Mouse (Mus musculus) intestine, embryonic 14.5 days (tissue): ENCODE data around the gene Cdk17. TPM values are rescaled to one million over a fixed set of nuclear protein-coding genes. Genes with fewer than 3 reads are reported as not detected.
A peak's percentile ranks its signal among the peaks of the same experiment; 100 is the strongest.

Experiments
- ATAC-seq: fragments of 200-750 bp; cut with Nextera tagmentation; replicated peaks from 2 replicates; pipeline ENCODE4 v1.8.0; 2017; ENCODE audit warnings: low read depth, moderate number of reproducible peaks, moderate TSS enrichment, moderate library complexity; ENCODE audit not compliant: low FRiP score, low TSS enrichment
- DNase-seq: peaks from one replicate; pipeline ENCODE4 v3.0.0-alpha.2; 2018; ENCODE audit warnings: low spot score
- H3K27ac ChIP-seq: fragments of 300-500 bp; sonication (generic); 2 replicates; pipeline ENCODE4 v1.5.1; 2014; ENCODE audit warnings: low read depth, mild to moderate bottlenecking, control low read depth
- H3K27me3 ChIP-seq: fragments of 300-500 bp; sonication (generic); replicated peaks from 2 replicates; pipeline ENCODE4 v1.6.1; 2014; ENCODE audit warnings: low read length, control low read depth; ENCODE audit not compliant: control insufficient read depth, insufficient read depth
- H3K36me3 ChIP-seq: fragments of 300-500 bp; sonication (generic); 2 replicates; pipeline ENCODE4 v1.6.1; 2014; ENCODE audit warnings: low read length, control low read depth; ENCODE audit not compliant: control insufficient read depth, insufficient read depth
- H3K4me1 ChIP-seq: fragments of 300-500 bp; sonication (generic); replicated peaks from 2 replicates; pipeline ENCODE4 v1.6.1; 2014; ENCODE audit warnings: low read length, control low read depth, mixed read lengths; ENCODE audit not compliant: control insufficient read depth, insufficient read depth
- H3K4me2 ChIP-seq: fragments of 300-500 bp; sonication (generic); 2 replicates; pipeline ENCODE4 v1.6.1; 2014; ENCODE audit warnings: low read length
- H3K4me3 ChIP-seq: fragments of 300-500 bp; sonication (generic); 2 replicates; pipeline ENCODE4 v1.5.1; 2014; ENCODE audit warnings: low read depth, low read length, control low read depth, mixed read lengths
- H3K9ac ChIP-seq: fragments of 300-500 bp; sonication (generic); 2 replicates; pipeline ENCODE4 v1.6.1; 2014; ENCODE audit warnings: mild to moderate bottlenecking, low read length
- H3K9me3 ChIP-seq: fragments of 300-500 bp; sonication (generic); 2 replicates; pipeline ENCODE4 v1.6.1; 2016; ENCODE audit warnings: low read length, control low read depth; ENCODE audit not compliant: control insufficient read depth
- WGBS: fragments of 180-500 bp; shearing (Covaris S2); extraction: QIAGEN DNeasy Blood & Tissue Kit; methylation state at CpG from one replicate; pipeline ENCODE4 v1.1.7; 2014; 5-methylcytosine and 5-hydroxymethylcytosine counted together
- polyA plus RNA-seq: library from polyadenylated mRNA; unstranded; fragments of >200 nt; fragmentation: Nextera tagmentation; extraction: Ambion mirVana; gene quantifications from 2 replicates; pipeline ENCODE4 v1.2.1, GENCODE M21; 2014

Gene Cdk17
- polyA plus RNA-seq, 1 experiment from 2014 or later: 21.9 TPM

- Histone ChIP-seq H3K4me2 (no peak overlapping the region), H3K9me3 (no peaks in the 10 kb centered on the region), H3K27me3 (no peaks in the 10 kb centered on the region), H3K4me3 (no peak overlapping the region), H3K9ac (no peak overlapping the region), H3K4me1 (0 out of 2 replicates have a peak, but pooled peaks cover 4% of the 10 kb centered on the region), H3K27ac (no peak overlapping the region), H3K36me3 (peaks cover 71% of the 10 kb centered on the region)
- no peak for ATAC-seq
- WGBS: 73% methylated on average over 9 of the region's 9 CpGs
- peak; percentile 20 for DNase-seq
These were observed 78.6 kb downstream of the Cdk17 start for GRCm38 (mm10) chr10:93239201-93239806.

GRCm38 (mm10) chr10:93242208-93242607, 81.5 kb downstream of the Cdk17 start:
- Histone ChIP-seq H3K27ac (no peak overlapping the region), H3K4me3 (no peak overlapping the region), H3K9me3 (no peaks in the 10 kb centered on the region), H3K4me2 (no peak overlapping the region), H3K9ac (no peak overlapping the region), H3K36me3 (peaks cover 51% of the 10 kb centered on the region), H3K27me3 (no peaks in the 10 kb centered on the region), H3K4me1 (peaks cover 4% of the 10 kb centered on the region; the same call in 1 of the 2 replicates)
- DNase-seq: peak; percentile 48
- ATAC-seq: no peak
- 12% methylated on average over 3 of the region's 3 CpGs for WGBS

GRCm38 (mm10) chr10:93242861-93243260, 82.2 kb downstream of the Cdk17 start:
- Histone ChIP-seq H3K27ac (no peak overlapping the region), H3K4me3 (no peak overlapping the region), H3K9ac (no peak overlapping the region), H3K4me1 (peaks cover 11% of the 10 kb centered on the region), H3K27me3 (no peaks in the 10 kb centered on the region), H3K4me2 (no peak overlapping the region), H3K36me3 (peaks cover 53% of the 10 kb centered on the region), H3K9me3 (no peaks in the 10 kb centered on the region)
- 14% methylated on average over 5 of the region's 5 CpGs for WGBS
- DNase-seq (peak; percentile 46), ATAC-seq (no peak)

- Histone ChIP-seq H3K9me3 (no peaks in the 10 kb centered on the region), H3K36me3 (peaks cover 51% of the 10 kb centered on the region), H3K4me3 (no peak overlapping the region), H3K27me3 (no peaks in the 10 kb centered on the region), H3K4me2 (no peak overlapping the region), H3K27ac (no peak overlapping the region), H3K9ac (no peak overlapping the region), H3K4me1 (peaks cover 15% of the 10 kb centered on the region)
- DNase-seq (peak; percentile 43), ATAC-seq (no peak)
- 90% methylated on average over 10 of the region's 10 CpGs for WGBS
These were observed 83.6 kb downstream of the Cdk17 start for GRCm38 (mm10) chr10:93244209-93244705.

- 93% methylated on average over 7 of the region's 7 CpGs for WGBS
- Histone ChIP-seq H3K36me3 (peaks cover 42% of the 10 kb centered on the region), H3K27ac (no peak overlapping the region), H3K9ac (no peak overlapping the region), H3K27me3 (no peaks in the 10 kb centered on the region), H3K4me3 (no peak overlapping the region), H3K4me2 (no peak overlapping the region), H3K9me3 (no peaks in the 10 kb centered on the region), H3K4me1 (peaks cover 24% of the 10 kb centered on the region)
- ATAC-seq (no peak), DNase-seq (peak; percentile 48)
These were observed 85.7 kb downstream of the Cdk17 start for GRCm38 (mm10) chr10:93246185-93246920.

GRCm38 (mm10) chr10:93247422-93247821, 86.7 kb downstream of the Cdk17 start:
- Histone ChIP-seq H3K36me3 (peaks cover 36% of the 10 kb centered on the region), H3K4me3 (no peak overlapping the region), H3K27me3 (no peaks in the 10 kb centered on the region), H3K27ac (0 out of 2 replicates have a peak overlapping the region, but pooled peaks have one; percentile 2), H3K9ac (no peak overlapping the region), H3K4me1 (peaks cover 20% of the 10 kb centered on the region), H3K4me2 (no peak overlapping the region), H3K9me3 (no peaks in the 10 kb centered on the region)
- WGBS: 84% methylated on average over 12 of the region's 12 CpGs
- ATAC-seq (no peak), DNase-seq (peak; percentile 47)

GRCm38 (mm10) chr10:93247902-93248301, 87.2 kb downstream of the Cdk17 start:
- Histone ChIP-seq H3K36me3 (peaks cover 36% of the 10 kb centered on the region), H3K4me3 (no peak overlapping the region), H3K9ac (no peak overlapping the region), H3K4me2 (no peak overlapping the region), H3K4me1 (peaks cover 20% of the 10 kb centered on the region), H3K27me3 (no peaks in the 10 kb centered on the region), H3K27ac (peak overlapping the region; percentile 2; the same call in 1 of the 2 replicates), H3K9me3 (no peaks in the 10 kb centered on the region)
- peak; percentile 52 for DNase-seq
- WGBS: 36% methylated on average over 6 of the region's 6 CpGs
- no peak for ATAC-seq

- peaks cover 36% of the 10 kb centered on the region for H3K36me3 ChIP-seq
- no peak overlapping the region for H3K4me3 ChIP-seq
- no peak overlapping the region for H3K27ac ChIP-seq
- H3K27me3 ChIP-seq: no peaks in the 10 kb centered on the region
- no peaks in the 10 kb centered on the region for H3K9me3 ChIP-seq
- H3K4me1 ChIP-seq: peaks cover 20% of the 10 kb centered on the region
- 78% methylated on average over 8 of the region's 8 CpGs for WGBS
- DNase-seq (peak; percentile 50), ATAC-seq (no peak)
- no peak overlapping the region for H3K9ac ChIP-seq
- H3K4me2 ChIP-seq: no peak overlapping the region
These were observed 87.7 kb downstream of the Cdk17 start for GRCm38 (mm10) chr10:93248416-93248815.
